Mouse (Mus musculus): ENCODE results near the gene Uhrf1. TPM values are rescaled to one million over a fixed set of nuclear protein-coding genes. Genes with fewer than 3 reads are reported as not detected.

Uhrf1 gene
- polyA plus RNA-seq, 1 experiment from 2014 or later: 161 TPM

- Histone ChIP-seq H3K9ac (replicated peaks) (peak overlapping the region; percentile 72), H3K4me1 (peaks cover 49% of the 10 kb centered on the region), H3K9me3 (no peaks in the 10 kb centered on the region), H3K27me3 (no peaks in the 10 kb centered on the region), H3K36me3 (peaks cover 34% of the 10 kb centered on the region), H3K4me3 (peak overlapping the region; percentile 85), H3K4me2 (replicated peaks) (peak overlapping the region; percentile 93), H3K27ac (replicated peaks) (peak overlapping the region; percentile 54)
- no peak for ATAC-seq (ENCODE audit: low FRiP score, low read depth)
- 17% methylated on average over 11 of the region's 11 CpGs for WGBS
Observed at GRCm38 (mm10) chr17:56304718-56305117, 1.6 kb downstream of the Uhrf1 start.

- ATAC-seq (ENCODE audit: low FRiP score, low read depth): no peak
- Histone ChIP-seq H3K36me3 (peaks cover 38% of the 10 kb centered on the region), H3K9ac (replicated peaks) (peak overlapping the region; percentile 72), H3K4me3 (peak overlapping the region; percentile 85), H3K27me3 (no peaks in the 10 kb centered on the region), H3K4me1 (peaks cover 49% of the 10 kb centered on the region), H3K27ac (replicated peaks) (peak overlapping the region; percentile 54; the same call in 1 of the 2 replicates), H3K9me3 (no peaks in the 10 kb centered on the region), H3K4me2 (replicated peaks) (peak overlapping the region; percentile 93)
- WGBS: 26% methylated on average over 9 of the region's 9 CpGs
Observed at GRCm38 (mm10) chr17:56305156-56305555, 2.0 kb downstream of the Uhrf1 start.

- Histone ChIP-seq H3K9me3 (no peaks in the 10 kb centered on the region), H3K9ac (replicated peaks) (peak overlapping the region; percentile 72; the same call in 1 of the 2 replicates), H3K27ac (replicated peaks) (0 out of 2 replicates have a peak overlapping the region, but pooled peaks have one; percentile 54), H3K4me1 (peaks cover 49% of the 10 kb centered on the region), H3K4me2 (replicated peaks) (peak overlapping the region; percentile 93), H3K36me3 (peaks cover 45% of the 10 kb centered on the region), H3K4me3 (peak overlapping the region; percentile 85), H3K27me3 (no peaks in the 10 kb centered on the region)
- no peak for ATAC-seq (ENCODE audit: low FRiP score, low read depth)
- 69% methylated on average over 8 of the region's 8 CpGs for WGBS
Observed at GRCm38 (mm10) chr17:56305826-56306225, 2.7 kb downstream of the Uhrf1 start.

- H3K4me2 ChIP-seq (replicated peaks): no peak overlapping the region
- H3K27me3 ChIP-seq: no peaks in the 10 kb centered on the region
- H3K4me1 ChIP-seq: peaks cover 41% of the 10 kb centered on the region
- ATAC-seq (ENCODE audit: low FRiP score, low read depth): no peak
- H3K27ac ChIP-seq (replicated peaks): 0 out of 2 replicates have a peak overlapping the region, but pooled peaks have one; percentile 15
- H3K36me3 ChIP-seq: peaks cover 66% of the 10 kb centered on the region
- H3K4me3 ChIP-seq: no peak overlapping the region
- no peaks in the 10 kb centered on the region for H3K9me3 ChIP-seq
- H3K9ac ChIP-seq (replicated peaks): no peak overlapping the region
- 87% methylated on average over 6 of the region's 6 CpGs for WGBS
Observed at GRCm38 (mm10) chr17:56308088-56308487, 5.0 kb downstream of the Uhrf1 start.

- peaks cover 78% of the 10 kb centered on the region for H3K36me3 ChIP-seq
- no peak overlapping the region for H3K9ac ChIP-seq (replicated peaks)
- no peak overlapping the region for H3K4me3 ChIP-seq
- H3K27ac ChIP-seq (replicated peaks): no peak overlapping the region
- H3K4me2 ChIP-seq (replicated peaks): no peak overlapping the region
- H3K27me3 ChIP-seq: no peaks in the 10 kb centered on the region
- H3K9me3 ChIP-seq: no peaks in the 10 kb centered on the region
- no peak for ATAC-seq (ENCODE audit: low FRiP score, low read depth)
- peaks cover 35% of the 10 kb centered on the region for H3K4me1 ChIP-seq
- WGBS: 90% methylated on average over 15 of the region's 15 CpGs
Observed at GRCm38 (mm10) chr17:56309191-56309945, 6.2 kb downstream of the Uhrf1 start.

- H3K36me3 ChIP-seq: peaks cover 30% of the 10 kb centered on the region
- H3K4me3 ChIP-seq: no peak overlapping the region
- no peak for ATAC-seq (ENCODE audit: low FRiP score, low read depth)
- H3K9me3 ChIP-seq: no peaks in the 10 kb centered on the region
- H3K27ac ChIP-seq (replicated peaks): no peak overlapping the region
- H3K4me2 ChIP-seq (replicated peaks): no peak overlapping the region
- no peak overlapping the region for H3K9ac ChIP-seq (replicated peaks)
- H3K27me3 ChIP-seq: no peaks in the 10 kb centered on the region
- 70% methylated on average over 3 of the region's 3 CpGs for WGBS
- peaks cover 27% of the 10 kb centered on the region for H3K4me1 ChIP-seq
Observed at GRCm38 (mm10) chr17:56324419-56324818, 21.3 kb downstream of the Uhrf1 start.

- Histone ChIP-seq H3K4me2 (replicated peaks) (peak within 1 kb of the TSS; percentile 70), H3K9ac (replicated peaks) (peak within 1 kb of the TSS; percentile 94), H3K27me3 (no peaks in the 10 kb centered on the region), H3K4me1 (peaks cover 38% of the 10 kb centered on the region), H3K4me3 (peak within 1 kb of the TSS; percentile 90), H3K27ac (replicated peaks) (peak within 1 kb of the TSS; percentile 95), H3K36me3 (peaks cover 19% of the 10 kb centered on the region), H3K9me3 (no peaks in the 10 kb centered on the region)
- WGBS: under 1% methylated on average over 57 of the region's 57 CpGs
- ATAC-seq (ENCODE audit: low FRiP score, low read depth): peak; percentile 100
Observed at GRCm38 (mm10) chr17:56325450-56326152, 22.5 kb downstream of the Uhrf1 start, which contains the start of gene Kdm4b. Kdm4b (plus strand) TSS chr17:56326062.

GRCm38 (mm10) chr17:56326153-56327147 lies 23.3 kb downstream of the Uhrf1 start:
- no peaks in the 10 kb centered on the region for H3K9me3 ChIP-seq
- peak overlapping the region; percentile 90 for H3K4me3 ChIP-seq
- peak overlapping the region; percentile 70 for H3K4me2 ChIP-seq (replicated peaks)
- no peaks in the 10 kb centered on the region for H3K27me3 ChIP-seq
- H3K27ac ChIP-seq (replicated peaks): peak overlapping the region; percentile 95
- H3K36me3 ChIP-seq: peaks cover 12% of the 10 kb centered on the region
- peaks cover 46% of the 10 kb centered on the region for H3K4me1 ChIP-seq
- H3K9ac ChIP-seq (replicated peaks): peak overlapping the region; percentile 94
- no peak; the same call in 1 of the 2 replicates for ATAC-seq (ENCODE audit: low FRiP score, low read depth)
- 3% methylated on average over 56 of the region's 67 CpGs for WGBS

- Histone ChIP-seq H3K27ac (replicated peaks) (no peak overlapping the region), H3K4me2 (replicated peaks) (no peak overlapping the region), H3K4me1 (peaks cover 50% of the 10 kb centered on the region), H3K4me3 (no peak overlapping the region), H3K36me3 (no peaks in the 10 kb centered on the region), H3K27me3 (no peaks in the 10 kb centered on the region), H3K9me3 (no peaks in the 10 kb centered on the region), H3K9ac (replicated peaks) (no peak overlapping the region)
- ATAC-seq (ENCODE audit: low FRiP score, low read depth): no peak
Observed at GRCm38 (mm10) chr17:56329267-56329666, 26.1 kb downstream of the Uhrf1 start.

GRCm38 (mm10) chr17:56330345-56330744 lies 27.2 kb downstream of the Uhrf1 start:
- no peak for ATAC-seq (ENCODE audit: low FRiP score, low read depth)
- H3K4me2 ChIP-seq (replicated peaks): no peak overlapping the region
- 77% methylated on average over 3 of the region's 3 CpGs for WGBS
- H3K9me3 ChIP-seq: no peaks in the 10 kb centered on the region
- no peaks in the 10 kb centered on the region for H3K27me3 ChIP-seq
- no peak overlapping the region for H3K27ac ChIP-seq (replicated peaks)
- H3K4me1 ChIP-seq: peaks cover 45% of the 10 kb centered on the region
- H3K36me3 ChIP-seq: 0 out of 2 replicates have a peak, but pooled peaks cover 3% of the 10 kb centered on the region
- no peak overlapping the region for H3K9ac ChIP-seq (replicated peaks)
- H3K4me3 ChIP-seq: no peak overlapping the region

GRCm38 (mm10) chr17:56331256-56331655 lies 28.1 kb downstream of the Uhrf1 start:
- Histone ChIP-seq H3K4me1 (peaks cover 44% of the 10 kb centered on the region), H3K27me3 (no peaks in the 10 kb centered on the region), H3K36me3 (0 out of 2 replicates have a peak, but pooled peaks cover 3% of the 10 kb centered on the region), H3K4me3 (no peak overlapping the region), H3K27ac (replicated peaks) (no peak overlapping the region), H3K9me3 (no peaks in the 10 kb centered on the region), H3K9ac (replicated peaks) (no peak overlapping the region), H3K4me2 (replicated peaks) (no peak overlapping the region)
- no peak for ATAC-seq (ENCODE audit: low FRiP score, low read depth)

Measured in midbrain, embryonic 12.5 days (tissue).